Mouse (Mus musculus): ENCODE measurements around the gene Hdac4.

Gene Hdac4

DNA sequence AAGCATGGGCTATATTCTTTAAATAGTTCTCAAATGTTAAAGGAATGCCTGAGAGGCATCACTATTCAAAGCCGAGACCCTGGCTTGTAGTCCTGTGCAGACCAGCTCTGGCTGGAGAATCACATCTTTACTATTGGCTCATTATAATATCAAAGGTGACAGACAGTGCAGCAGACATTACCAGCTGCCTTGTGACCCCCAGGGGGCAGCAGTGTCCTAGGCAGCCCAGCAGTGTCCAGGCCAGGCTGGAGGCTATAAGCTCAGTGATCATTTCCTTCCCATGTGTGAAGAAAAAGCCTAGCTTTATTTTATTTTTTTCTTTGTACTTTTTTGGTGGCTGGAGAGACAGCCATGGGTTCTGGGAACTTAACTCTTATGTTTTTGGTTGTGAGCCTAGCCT is 233.2 kb downstream of the Hdac4 start:
- DNase-seq (ENCODE audit: low spot score) = peak; percentile 61

DNA sequence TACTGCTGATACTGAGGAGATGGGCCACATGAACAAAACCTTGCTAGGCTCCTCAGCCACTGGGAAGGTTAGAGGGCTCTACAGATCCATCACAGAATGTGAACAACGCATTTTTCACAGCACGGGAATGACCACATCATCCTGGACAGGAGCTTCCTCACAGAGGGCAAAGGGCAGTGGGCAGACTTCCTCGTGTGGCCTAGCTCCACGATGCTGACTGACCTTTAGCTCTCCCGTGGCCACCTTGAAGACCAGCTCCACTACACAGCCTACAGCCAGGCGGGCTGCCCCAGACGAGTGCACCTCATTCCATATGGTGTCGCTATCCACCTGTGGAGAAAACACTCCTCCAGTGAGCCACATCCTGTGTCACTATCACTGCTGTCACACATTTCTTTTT is 234.3 kb downstream of the Hdac4 start:
- no peak for DNase-seq (ENCODE audit: low spot score)

DNA sequence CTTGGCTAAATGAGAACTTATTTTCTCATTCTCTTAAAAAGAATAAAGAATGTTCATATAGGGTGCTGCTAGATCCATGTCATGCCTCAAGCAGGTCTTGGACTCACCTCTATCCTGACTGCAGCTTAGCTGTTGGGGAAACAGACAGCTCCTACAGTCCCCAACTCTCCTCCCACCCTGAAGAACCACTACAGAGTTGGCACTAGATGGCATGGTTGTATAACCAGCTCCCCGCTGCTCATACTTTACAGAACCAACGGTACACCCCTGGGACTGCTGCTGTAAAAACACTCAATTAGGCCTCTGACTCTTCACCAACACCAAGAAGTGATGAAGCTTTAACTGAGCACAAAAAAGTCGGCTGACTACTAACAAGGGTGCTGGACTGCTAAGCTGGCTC is 235.6 kb downstream of the Hdac4 start:
- DNase-seq (ENCODE audit: low spot score) = no peak

DNA sequence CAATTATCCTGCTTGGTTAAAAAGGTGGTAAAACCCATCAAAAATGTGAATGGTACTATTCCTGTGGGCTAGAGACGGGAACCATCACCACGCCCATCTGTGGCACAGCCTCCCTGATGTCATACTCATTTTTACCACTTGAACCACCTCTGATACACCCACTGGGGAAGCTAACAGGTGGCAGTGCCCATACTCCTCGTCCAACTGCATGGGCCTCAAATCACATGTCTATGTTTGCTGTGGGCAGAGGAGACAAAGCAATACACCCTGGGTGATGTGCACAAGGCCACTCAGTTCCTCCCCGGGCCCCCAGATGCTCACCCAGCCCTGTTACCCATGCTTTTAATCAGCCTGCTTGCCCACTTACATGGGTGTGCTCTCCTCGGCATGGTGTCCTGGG is 236.5 kb downstream of the Hdac4 start:
- DNase-seq (ENCODE audit: low spot score) = no peak

DNA sequence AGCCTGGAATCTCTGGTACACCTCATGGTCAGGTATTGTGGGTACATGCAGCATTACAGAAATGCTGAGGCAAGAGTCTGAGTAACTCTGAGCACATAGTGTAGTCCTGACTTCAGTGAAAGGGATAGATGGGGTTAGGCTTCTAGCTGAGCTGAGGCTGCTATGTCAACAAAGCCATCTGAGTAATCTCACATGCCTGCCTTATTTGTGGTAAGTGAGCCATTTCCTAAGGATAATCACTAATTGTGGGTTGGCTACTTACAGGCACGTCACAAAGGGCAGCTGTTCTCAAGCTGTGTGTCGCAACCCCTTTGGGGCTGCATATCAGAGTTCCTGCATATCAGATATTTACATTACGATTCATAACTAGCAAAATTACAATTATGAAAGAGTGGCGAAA is 239.3 kb downstream of the Hdac4 start:
- DNase-seq (ENCODE audit: low spot score) = no peak

DNA sequence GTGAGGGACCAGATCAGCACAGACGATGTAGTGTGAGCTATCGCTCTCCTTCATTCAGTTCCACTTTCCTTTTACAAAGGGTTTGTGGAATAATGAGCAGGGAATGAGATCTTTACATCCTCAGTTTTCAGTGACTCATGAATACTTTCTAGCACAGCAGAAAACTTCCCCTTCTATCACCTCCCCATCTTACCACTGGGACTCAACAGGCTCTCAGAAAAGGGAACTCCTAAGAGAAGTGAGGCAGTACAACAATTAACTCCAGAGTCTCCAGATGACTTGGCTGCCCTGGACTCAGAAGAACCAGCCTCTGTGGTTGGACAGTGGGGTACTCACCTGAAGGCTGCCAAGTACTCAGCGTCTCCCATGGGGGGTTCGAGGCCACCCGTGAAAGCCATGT is 240.5 kb downstream of the Hdac4 start:
- DNase-seq (ENCODE audit: low spot score) = no peak

DNA sequence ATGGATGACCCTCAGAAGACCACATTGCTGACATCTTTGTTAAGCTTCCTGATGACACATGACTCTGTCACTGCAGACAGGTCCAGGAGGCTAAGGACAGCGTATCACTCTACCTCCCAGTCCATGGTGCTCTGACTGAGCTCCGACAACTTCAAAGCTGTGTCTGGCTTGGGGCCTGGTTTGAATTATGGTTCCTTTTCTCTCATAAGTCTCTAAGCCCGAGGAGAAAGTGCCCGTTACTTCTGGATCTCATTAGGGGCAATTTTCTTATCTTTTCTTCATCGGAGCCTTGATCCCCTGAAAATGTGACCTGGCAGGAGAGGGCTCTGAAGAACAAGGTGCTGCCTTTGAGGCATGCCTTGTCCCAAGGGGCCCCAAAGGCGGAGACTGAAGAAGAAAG is 242.6 kb downstream of the Hdac4 start:
- DNase-seq (ENCODE audit: low spot score) = no peak

DNA sequence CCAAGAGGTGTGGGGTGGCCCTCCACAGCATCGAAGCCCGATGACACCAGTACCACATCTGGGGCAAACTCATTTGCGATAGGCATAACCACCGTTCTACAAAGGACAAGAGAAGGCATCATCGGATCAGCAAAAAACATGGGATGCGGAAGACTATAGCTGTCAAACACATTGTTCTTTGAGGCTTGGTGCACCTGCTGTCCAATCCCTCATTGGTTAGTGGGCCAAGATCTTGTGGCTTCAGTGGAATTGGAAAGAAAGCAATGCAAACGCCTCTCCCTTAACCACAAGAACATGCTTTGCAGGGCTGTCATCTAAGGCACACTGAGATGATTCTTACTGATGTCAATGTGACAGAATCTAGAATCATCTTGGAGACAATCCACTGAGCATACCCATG is 248.1 kb downstream of the Hdac4 start:
- no peak for DNase-seq (ENCODE audit: low spot score)

DNA sequence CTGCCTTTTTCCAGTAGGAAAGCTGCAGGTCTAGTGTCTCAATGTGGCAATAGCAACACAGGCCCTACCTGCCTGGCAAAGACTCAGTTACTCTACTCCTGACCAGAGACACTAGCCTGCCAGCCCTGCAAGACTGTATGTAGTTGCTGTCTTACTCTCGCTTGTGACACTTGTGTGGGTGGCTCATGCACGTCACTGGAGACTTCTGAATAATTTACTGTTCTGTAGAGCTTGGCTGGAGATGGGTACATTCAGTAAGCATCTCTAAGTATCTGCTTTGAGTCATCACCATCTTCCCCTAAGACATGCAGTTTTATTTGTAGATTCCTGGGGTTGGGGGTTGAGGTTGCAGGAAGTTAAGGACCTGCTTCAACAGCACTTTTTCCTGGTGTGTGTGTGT is 252.9 kb downstream of the Hdac4 start:
- no peak for DNase-seq (ENCODE audit: low spot score)

DNA sequence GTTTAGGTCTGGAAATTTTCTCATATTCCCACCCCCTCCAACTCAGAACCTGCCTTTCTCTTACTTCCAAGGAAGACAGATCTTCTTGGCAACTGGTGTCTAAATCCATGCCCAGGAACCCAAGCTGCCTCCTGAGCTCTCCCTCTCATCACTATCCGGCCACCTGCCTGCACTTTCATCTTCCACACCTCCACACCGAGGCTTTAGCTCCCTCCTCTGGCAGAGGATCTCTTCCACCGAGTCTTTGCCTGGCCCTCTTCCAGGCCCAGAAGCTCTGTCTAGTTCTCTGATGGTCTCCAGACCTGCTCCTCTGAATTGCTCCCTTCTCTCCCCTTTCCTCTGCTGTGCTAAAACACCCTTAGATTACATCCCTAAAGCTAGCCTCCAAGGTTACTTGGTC is 253.5 kb downstream of the Hdac4 start:
- no peak for DNase-seq (ENCODE audit: low spot score)

DNA sequence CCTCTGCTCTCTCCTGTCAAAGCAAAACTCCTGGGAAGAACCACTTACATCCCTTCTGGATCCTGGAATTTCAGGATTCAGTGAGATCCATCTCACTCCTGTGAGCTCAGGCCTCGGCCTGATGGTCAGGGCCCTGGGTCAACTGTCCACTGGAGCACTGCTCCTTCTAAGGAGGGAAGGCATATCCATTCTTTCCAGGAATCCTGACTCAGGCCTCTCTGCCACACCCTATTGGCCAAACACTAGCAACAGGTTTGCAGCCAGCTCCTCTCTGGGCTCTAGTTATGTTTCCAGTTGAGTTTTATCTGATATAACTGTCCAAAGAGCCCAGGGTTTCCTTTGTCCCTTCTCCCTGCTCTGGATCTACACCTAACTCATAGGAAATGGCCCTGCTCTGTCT is 254.4 kb downstream of the Hdac4 start:
- no peak for DNase-seq (ENCODE audit: low spot score)

DNA sequence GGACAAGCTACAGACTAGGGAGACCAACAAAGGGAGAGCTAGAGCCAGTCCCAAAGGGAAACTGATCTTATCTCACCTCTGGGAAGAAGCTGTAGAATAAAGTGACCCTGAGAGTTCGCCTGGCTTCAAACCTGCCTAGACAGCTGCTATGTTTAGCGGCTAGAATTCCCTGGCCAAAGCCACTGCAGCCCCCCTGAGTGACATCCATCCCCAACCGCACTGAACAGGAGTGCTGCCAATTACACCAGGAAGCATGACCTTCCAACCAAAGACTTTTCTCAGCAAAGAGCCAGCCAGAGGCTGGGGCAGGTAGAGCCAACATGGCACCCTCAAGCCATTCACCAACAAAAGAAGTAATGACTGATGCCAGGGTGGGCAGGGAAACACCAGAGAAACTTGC is 260.3 kb downstream of the Hdac4 start:
- no peak for DNase-seq (ENCODE audit: low spot score)

DNA sequence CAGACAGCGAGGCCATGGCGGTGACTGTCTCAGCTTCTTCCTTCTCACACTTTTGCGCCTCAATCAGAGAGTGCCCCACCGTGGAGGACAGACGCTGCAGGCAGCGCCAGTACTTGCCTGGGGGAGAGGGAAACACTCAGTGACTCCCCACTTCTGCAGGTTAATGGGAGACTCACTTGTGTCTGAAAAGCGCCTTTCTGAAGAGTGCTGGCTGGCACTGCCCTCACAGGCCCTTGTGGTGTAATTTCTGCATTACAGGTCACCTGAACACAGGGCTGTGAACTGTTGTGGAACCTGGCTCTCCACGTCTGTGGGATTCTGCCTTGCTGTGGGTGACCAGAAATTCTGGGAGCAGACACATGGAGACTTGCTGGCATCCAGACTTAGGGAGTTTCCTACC is 261.8 kb downstream of the Hdac4 start:
- no peak for DNase-seq (ENCODE audit: low spot score)

DNA sequence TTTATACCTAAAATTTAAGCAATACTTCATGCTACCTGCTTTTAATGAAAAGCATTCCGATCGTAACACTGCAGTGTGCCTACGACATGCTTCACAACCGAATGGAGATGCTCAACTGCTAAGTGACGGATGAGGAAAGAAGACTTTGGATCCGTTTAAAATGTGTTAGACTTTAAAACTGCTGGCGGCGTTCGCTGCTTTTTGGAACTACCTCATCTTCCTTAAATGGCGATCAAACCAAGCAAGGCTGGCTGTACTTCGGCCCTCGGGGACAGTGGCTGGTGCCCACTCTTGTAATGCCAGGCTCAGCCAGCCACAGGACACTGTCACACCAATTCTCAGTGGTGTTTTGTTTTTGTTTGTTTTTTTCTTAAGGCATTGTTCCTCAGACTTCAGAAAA is 263.3 kb downstream of the Hdac4 start:
- no peak for DNase-seq (ENCODE audit: low spot score)

DNA sequence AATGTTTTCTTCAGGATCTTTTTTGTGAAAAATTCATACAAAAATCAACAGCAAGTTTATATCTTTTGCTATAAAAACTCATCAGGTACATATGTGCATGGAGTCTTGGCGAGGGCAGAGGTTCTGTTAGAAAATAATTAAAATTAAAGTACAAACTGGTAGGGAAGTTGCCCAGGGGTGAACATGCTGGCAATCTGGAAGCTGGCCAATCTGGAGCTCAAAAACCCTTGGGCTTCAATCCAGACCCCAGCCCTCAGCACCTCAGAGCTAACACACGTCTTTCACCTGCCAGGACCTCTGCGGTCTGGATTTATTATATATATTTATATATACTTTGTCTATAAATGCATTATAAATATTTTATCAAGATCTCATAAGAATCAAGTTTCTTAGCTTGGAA is 263.7 kb downstream of the Hdac4 start:
- no peak for DNase-seq (ENCODE audit: low spot score)

DNA sequence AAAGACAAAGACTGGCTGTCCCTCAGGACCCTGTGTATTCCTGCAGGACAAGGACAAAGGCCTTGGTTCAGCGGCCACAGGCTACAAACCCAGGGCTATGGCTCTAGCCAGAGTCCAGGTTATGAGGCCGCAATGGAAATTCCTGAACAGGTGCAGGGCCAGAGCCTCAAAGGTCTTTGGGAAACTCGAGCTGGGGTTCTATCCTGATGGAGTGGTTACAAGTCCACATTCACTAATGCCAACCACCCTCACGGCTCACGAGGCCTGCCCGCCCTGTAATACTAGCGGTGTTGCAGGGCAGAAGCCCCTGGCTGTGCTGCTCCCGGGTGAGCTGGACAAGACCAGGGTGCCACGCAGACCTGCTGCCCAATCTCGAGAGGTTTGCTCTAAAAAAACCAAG is 264.3 kb downstream of the Hdac4 start:
- DNase-seq (ENCODE audit: low spot score) = no peak

DNA sequence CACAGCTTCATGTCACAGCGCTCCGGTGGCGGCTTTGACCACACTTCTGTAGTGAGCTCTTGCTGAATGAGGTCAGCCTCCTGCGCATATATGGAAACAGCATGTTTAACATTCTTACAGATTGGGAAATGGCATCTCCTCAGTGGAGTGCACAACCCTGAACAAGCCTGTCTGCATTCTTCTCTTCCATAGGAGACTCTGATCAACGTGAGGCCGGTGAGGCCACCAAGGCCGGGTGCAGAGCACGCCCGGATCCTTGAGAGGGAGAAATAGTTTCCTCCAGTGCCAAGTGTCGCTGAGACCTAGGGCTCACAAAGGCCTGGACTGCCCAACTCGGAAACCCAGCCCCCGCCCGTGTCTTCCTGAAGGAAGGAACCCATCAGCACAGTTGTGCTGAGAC is 266.4 kb downstream of the Hdac4 start:
- no peak for DNase-seq (ENCODE audit: low spot score)

DNA sequence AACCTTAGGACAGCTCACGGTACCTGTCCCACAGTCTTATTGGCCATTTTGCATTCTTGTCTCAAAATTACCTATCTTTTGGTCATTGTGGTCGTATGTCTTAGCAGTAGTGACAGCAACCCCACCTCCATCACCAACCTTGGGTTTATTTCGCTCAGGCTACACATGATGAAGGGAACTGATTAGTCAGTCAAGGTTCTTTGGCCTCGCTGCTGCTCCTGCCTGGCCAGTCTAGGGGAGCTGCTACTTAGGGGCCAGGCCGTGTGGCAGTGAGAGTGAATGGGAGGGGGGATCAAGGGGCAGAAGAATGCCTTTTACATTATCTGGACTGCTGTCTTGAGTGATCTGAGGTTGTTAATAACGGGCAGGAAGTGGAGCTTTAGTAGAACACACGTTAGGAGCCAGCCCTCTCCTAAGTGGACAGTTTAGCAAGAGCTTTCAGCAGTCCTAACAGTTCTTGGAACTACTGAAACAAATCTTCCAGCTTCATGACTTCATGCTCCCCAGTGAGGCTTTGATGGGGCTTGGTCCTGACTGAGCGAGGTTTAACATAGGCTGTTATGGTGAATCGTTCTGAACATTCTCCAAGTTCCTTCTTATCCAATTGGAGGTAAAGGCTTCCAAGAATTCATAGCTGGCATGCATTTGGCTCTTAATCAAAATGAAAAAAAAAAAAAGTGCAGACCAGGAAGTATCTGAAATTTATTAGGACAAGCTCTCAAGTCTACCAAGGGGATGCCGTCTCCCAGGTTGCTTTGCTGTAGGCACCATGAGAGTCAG is 267.8 kb downstream of the Hdac4 start:
- no peak for DNase-seq (ENCODE audit: low spot score)

DNA sequence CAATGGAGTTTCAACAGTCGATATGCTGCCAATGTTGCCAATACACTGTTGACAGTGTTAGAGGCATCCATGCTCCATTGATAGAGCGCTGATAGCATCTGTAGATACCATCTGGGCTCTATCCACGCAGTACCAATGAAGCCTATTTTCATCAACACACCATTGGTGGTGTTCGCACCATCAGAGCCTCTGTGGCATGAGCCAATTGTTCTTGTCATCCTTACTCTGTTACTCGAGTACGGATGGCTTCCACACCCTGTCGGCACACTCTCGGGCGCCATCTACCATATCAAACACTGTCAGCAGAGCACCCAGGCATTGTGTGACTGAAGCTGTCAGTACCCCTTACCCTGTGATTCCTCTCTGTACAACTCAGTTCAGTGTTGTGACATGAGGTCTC is 271.9 kb downstream of the Hdac4 start:
- no peak for DNase-seq (ENCODE audit: low spot score)

DNA sequence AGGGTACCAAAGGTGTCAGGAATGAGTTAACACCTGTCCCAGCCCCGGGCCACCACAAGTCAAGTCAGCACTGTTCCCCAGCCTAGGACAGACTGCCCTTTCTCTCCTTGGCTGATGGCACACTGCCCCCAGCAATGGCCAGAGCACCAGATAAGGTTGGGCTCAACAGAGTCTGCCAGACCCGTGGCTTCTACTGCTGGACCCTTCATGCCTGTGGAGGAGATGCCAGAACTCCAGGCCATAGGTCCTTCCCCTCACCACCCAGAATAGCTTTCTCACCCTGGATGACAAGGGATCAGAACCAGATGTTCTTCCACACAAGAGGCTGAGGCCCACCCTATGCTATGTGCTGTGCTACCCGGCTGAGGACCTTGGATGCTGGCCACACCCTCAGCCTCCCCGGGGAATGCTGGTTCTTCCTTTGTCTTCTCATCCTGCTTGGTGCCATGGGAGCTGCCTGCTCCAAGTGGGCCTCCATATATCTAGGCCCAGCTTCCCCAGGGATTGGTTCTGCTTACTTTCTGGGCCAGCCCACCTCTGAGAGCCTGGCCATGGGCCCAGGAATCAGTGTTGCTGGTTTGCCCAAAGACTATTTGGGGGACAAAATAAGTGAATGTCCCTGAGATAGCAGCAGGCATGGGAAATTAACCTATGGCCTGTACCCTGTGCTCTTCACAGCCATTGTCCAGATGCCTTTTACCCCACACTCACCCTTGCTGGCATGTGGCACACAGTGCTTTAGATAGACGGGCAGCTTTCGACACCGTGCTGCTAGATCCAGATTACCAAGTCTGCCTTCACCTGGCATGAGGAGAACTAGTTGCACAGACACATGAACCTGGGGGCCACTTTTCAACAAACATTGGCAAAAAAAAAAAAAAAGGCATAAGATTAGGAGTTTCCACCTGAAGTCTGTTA is 273.0 kb downstream of the Hdac4 start:
- DNase-seq (ENCODE audit: low spot score) = no peak

DNA sequence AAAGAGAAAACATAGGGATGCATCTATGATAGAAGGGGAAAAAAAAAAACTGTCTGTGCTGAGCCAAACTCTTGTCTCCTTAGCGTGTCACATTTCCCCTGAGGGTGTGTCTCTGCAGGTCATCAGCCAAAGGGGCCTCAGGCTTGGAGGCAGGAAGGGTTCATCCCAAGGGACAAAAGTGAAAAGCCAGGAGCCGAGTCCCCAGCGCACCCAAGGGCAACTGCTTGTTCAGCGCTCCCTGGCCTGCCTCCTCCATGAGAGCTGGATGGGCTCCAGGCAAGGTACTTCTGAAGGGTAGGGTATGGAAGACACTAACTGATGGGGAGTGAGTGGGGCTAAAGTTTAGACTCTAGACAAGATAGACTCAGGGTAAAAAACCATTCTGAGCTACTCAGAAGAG is 273.8 kb downstream of the Hdac4 start:
- no peak for DNase-seq (ENCODE audit: low spot score)

DNA sequence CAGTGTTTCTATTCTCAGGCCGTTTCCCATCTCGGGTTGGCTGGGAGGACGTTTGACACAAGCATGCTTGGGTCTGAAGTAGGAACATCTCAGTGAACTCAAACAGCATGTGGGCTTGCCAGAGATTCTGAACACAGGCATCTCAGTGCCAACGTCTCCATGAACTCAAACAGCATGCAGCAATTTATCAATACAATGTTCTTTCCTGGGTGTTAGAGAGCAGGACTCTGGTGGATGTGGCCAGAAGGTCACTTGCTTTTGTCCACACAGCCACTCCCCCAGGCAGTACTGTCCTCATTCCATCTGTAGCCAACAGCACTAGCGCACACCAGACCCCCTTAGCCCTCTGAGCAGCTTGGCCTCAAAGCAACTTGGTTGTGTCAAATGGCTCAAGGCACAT is 274.2 kb downstream of the Hdac4 start:
- DNase-seq (ENCODE audit: low spot score) = no peak

DNA sequence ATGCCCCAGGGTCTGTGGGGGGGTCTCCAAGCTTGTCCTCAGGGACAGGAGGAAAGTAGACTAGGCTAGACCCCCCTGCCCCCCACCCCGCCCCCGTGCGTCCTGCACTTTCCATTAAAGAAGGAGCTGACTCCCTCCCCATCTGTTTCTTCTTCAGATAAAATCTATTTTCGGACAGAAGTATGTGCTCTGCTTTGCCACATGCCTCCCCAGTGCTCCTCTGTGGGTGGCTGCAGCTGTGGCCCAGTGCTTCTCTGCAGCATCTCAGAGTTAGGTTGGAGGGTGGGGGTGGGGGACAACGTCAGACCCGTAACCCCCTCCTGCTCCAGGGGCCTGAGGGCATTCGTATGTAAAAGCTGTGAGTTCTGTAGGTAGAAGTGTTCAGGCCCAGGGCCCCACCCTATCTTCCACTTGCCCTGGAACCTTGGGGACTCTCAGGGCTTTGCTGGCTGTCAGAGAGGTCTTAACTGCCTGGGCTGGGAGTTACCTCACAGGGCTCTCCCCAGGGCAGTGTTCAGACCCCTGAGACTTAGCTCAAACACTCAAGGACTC is 275.4 kb downstream of the Hdac4 start:
- DNase-seq (ENCODE audit: low spot score) = no peak
